Mouse (Mus musculus) hematopoietic stem cell, adult 5-6 weeks (primary cell): Measurements from ENCODE around the gene Commd1. TPM values are rescaled to one million over a fixed set of nuclear protein-coding genes. Genes with fewer than 3 reads are reported as not detected.

Experiments
- ATAC-seq, 2 experiments: fragments of 125-278 bp in 1 of 2; replicated peaks in 1 of 2; 2 replicates each; pipeline ENCODE4 v1.8.0; 2016 to 2017; ENCODE audit warnings: inconsistent platforms in 2 of 2, mild to moderate bottlenecking in 2 of 2, moderate number of reproducible peaks in 2 of 2, low read depth in 1 of 2, moderate TSS enrichment in 1 of 2; ENCODE audit not compliant: low FRiP score in 2 of 2, poor library complexity in 2 of 2, severe bottlenecking in 2 of 2, insufficient read depth in 1 of 2, low TSS enrichment in 1 of 2
- total RNA-seq: library from RNA; stranded (forward); fragments of 172-1452, 232-1000 nt; gene quantifications from 2 replicates; pipeline ENCODE4 v1.2.3, GENCODE M21; 2017

The Commd1 gene
- total RNA-seq: 66.7 and 79.5 TPM in 2 replicates

DNA sequence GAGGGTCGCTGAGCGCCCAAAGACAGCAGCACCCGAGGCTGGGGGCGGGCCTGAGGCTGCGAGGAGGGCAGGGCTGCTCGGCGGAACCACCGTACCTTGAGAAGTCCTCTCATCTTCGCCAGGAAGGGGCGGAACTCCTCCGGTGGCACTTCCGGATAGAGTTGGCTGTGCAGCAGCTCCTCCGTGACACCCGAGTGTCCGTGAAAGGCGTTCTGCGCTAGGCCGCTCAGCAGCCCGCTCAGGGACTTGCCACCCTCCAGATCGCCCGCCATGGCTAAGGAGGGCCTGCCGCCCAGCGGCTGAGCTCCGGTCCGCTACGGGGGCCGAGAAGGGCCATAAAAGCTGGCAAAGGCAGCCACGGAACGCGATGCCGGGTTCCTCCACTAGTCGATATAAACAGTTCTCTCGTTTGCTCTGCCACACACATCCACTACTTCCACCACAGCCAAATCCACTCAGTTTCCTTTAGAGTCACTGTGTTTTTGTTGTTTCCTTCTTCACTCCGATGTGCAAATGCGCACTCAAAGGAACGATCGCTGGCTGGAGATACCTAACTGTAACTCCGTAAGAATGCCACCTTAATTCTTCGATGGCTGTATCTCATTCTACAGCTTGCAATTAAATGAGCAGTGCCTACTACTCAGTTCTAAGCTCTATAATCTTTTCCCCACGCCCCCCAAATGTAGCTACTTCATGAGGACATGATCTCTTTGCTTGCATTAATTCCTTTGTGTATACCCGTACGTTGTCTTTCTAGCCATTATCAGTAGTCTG lies at the start of gene Commd1, which contains the start of gene Gm28048:
Gene Commd1 (minus strand): TSS at position 399 of the 774 bp plus-strand sequence.
Gene Gm28048 (minus strand): TSS at position 107 of the 774 bp plus-strand sequence.
- peak; percentile 85 to 94 for ATAC-seq

DNA sequence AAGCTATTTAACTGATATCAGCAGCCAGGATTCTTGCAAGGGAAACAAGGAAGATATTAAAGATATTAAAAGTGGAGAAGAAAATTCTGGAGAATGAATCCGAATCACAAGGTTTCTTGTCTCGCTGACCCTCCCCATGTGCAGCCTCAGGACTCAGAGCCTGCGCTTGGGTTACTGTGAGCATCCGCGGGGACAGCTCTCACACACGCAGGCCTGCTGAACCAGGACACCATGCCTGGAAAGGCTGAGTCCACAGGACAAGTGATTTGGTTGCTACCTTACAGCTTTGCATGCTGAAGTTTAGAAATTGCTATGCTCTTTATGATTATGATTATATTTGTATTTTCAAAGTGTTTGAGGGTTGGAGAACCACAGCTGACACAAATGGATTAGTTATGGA lies 47.2 kb upstream of the Commd1 start:
- ATAC-seq: no peak

DNA sequence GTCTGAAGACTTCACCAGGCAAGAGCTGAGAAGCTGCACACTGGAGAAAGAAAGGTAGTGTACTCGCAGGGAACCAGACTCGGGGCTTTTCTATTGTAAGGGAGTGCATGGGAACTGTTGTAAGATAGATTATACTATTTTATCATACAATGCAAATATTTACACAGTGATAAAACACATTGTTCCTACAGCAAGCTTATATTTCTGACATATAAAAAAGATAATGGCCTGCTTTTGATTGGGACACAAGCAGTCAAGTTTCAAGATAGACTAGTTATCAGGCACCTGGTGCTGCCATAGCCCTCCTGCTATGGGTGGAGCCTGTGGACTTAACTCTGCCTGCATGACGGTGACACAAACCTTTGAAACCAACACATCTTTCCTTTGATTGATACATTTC lies 46.8 kb upstream of the Commd1 start:
- ATAC-seq: no peak

DNA sequence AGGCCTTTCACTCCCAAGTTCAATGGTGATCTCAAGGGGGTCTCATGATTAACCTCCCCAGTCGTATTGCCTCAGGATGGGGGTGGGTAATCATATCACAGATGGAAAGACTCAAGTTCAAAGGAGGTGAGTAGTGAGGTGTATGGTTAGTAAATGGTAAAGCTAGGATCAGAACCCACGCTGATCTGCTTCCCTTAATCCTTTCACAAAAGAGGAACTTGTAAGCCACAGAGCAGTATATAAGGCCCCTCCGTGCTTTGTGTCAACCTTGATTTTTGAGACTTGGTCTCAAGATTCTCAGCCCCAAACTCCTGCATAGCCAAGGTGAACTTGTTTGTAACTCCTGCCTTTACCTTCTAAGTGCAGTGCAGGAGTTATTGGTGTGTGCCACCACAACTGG lies 42.0 kb upstream of the Commd1 start:
- peak; percentile 39 to 56 for ATAC-seq

DNA sequence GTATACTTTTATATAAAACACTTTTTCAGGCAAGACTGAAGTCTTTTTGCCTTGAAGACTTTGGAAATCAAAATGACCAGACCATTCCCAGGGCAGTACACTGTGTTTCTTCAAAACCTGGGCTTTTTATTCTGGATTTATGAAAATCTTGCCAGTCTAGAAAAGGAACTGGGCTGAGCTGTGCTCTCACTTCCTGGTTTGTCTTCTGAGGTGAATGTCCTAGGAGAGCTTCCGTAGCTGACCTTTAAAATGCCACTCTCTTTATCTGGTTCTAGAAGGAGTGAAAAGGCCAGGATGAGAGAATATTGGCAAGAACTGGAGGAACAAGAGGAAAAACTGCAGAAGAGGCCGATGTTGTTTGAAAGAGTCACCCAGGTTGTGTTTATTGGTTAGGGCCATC lies 41.0 kb upstream of the Commd1 start:
- no peak for ATAC-seq

DNA sequence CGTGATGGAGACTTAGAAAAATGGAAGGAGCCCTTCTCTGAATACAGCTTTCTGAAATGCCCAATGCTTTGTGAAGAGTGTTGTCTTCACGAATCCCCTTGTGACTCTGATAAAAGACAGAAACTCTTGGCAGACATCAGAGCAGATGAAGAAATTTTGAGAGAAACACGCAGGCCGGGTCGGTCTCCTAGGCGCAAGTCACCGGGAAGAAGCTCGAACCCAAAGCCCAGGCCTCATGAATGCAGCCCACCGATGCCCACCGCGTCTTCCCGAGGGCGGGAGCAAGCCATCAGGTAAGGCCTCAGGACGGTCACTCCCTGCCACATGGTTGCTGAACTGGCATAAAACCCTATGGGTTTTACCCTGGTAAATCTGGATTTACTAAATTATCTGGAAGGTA lies 38.7 kb upstream of the Commd1 start:
- ATAC-seq: no peak

DNA sequence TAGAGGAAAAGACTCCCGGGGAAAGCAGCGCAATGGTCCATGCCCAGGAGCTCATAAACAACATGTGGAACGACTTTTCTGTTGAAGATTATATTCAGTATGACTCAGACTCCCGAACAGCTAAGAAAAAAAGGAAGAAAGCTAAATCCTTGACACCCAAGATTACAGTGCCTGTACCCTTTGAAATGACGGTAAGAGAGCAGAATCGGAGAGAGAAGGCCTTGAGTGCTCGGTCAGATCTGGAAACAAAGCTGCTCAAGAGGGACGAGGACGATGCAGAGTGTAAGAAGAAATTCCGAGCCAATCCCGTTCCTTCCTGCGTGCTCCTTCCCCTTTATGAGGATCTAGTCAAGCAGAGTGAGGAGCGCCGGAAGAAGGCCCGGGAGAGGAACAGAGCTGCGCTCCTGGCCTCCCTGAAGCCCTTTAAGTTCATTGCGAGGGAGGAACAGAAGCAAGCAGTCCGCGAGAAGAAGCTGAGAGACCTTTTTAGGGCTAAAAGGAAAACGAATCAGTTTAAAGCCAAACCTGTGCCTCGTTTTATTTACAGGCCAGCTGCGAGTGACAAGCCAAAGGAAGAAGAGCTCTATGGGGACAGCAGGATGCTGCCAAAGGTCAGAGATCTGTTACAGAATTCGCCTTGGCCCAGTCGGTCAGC lies 38.1 kb upstream of the Commd1 start:
- ATAC-seq: no peak

DNA sequence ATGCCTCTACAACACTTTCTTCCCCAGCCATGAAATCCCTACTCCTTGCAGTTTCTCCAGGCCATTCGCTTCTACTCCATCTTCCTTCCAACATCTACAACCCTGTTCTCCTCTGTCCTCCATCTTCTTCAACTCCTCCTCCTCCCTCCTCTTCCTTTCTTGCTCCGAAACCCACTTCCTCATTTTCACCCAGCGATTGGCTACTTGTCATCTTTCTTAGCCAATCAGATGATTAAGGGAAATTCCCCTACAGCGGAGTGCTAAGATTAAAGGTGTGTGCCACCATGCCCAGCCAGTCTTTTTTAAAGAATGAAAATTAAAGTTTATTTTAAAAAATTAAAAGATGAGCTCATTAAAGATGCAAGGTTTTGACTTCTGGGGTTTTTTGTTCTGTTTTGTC lies 35.8 kb upstream of the Commd1 start:
- ATAC-seq: no peak

DNA sequence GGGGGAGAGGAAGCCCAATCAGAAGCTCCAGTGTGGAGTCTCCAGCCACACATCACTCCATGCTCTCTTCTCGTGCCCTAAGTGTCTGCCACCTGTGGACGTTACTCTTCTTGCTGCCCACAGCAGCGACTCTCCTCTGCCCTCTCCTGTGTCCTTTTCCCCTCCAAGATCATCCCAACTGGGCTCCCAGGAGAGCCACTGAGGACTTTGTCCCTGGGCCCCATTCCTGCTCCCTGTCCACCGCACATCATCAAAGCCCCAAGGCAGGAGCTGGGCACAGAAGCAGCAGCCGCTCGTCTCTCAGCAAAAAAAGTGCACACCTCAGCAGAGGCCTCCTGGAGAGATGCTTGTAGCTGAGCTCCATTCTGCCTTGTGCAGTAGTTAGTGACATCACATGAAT lies 32.8 kb upstream of the Commd1 start:
- no peak for ATAC-seq

DNA sequence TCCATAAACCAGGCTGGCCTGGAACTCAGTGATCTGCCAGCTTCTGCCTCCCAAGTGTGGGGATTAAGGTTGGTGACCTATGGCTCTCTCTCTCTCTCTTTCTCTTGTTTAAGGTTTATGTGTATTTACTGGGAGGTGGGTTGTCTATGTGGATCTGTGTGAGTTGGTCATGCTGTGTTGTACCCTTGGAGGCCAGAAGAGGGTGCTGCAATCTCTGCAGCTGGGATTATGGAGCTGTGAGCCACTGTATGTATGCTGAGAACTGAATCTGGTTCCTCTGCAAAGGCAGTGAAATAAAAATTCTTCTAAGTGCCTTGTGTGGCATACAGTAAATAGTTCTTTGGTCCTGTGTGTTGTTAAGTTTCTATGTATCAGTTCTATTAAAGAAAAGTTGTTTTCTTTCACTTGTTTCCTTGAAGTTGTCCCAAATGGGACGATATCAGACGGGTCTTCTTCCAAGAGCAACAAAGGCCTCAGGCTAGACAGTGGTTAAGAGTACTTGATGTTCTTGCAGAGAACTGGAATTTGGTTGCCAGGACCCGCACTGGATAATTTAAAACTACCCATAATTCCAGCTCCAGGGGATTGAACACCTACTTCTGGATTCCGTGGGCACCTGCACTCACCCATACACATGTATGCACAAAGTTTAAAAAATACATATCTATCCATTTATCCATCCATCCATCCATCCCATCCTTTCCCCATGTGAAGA lies 31.6 kb upstream of the Commd1 start:
- no peak for ATAC-seq

DNA sequence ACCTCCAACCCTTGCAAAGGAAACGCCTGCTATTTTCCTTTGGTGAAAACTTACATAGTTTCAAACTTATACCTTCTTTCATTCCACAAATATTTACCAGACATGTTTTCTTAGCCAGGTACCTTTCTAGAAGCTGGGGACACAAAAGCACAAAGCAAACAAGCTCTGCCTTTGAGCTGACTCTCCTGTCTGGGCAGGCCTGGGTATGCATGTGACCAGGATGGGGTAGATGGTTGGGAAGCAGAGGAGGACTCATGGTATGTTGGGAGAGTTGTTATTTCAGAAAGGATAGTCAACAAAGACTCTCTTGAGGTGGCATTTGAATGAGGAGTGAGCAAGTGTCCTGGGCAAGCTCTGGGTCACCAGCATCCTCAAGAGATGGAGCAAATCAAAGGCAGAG lies 30.9 kb upstream of the Commd1 start:
- ATAC-seq: no peak

DNA sequence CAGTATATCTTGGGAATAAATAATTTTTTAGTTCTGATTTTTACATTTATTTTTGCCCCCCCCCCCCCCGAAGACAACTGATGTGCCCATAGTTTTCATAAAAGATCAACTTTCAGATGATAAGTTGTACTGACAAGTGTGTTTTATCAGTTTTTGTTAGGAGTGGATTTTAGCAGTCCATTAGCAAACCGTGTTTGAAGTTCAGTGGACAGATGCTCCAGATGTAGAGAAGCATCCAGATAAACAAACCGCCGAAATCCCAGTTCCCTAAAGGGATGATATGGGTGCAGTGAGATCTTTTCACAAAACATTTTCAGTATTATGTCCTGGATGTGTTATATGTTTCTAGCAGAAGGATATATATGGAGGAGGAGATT lies 26.6 kb upstream of the Commd1 start:
- ATAC-seq: no peak

DNA sequence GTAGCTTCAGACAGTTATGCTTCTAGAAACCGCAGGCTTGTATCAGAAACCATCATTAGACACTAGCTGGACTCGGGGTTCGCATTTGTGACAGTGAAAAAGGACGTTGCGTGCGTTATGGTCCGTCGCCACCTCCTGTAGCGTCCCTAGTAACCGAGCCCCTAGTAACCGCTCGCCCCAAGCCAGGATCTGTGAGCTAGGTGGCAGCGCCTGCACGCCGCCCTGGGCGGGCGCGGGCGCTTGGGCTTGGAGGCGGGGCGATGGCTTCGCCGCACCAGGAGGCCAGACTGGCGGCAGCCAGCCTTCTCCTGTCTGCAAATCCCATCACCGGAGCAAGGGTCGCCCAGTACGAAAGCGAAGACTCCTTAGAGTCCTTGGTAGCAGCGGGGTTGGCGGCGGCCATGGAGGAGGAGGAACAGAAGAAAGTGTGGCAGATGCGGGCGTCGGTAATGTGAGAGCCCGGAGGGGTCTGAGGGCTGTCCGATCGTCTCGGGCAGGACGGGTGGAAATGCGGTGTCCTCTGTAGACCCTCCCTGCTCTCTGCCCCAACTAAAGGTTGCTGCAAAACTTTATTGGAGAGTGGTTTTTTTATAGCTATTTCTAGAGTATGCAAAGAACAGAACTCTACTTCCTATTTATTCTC lies 26.1 kb upstream of the Commd1 start:
- ATAC-seq: peak; percentile 82 to 91

DNA sequence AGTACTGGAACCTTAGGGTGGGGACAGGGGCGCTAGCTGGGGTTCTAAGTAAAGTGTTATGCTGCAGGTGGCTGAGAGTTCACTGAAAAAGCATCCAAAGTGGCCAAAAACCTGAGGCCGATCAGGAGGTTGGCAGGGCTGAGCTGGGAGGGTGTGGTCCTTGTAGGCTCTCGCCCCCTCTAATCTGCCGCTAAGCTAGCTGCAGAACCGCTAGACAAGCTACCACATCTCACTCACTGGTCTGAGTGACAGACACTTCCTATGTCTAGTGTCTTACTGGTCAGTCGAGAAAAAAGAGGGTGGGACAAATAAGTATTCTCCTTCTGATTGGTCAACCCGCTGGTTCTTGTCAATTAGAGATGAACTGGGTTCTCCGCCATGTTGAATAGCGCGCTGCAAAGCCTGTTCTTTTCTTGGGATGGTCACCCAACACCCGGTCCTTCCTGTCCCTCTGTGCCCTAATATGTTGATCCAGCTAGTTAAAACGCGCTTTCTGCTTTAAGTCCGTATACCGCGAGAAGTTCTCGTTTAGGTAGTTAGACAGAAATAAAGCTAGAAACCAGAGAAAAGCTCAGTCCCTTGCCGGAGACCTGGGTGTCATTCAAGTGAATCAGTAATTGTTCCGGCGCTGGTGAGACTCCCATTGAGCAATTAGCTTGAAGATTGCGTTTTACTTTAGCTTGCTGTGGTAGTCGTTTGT lies 25.4 kb upstream of the Commd1 start, which contains the start of gene Fam161a:
Gene Fam161a (plus strand): TSS at position 51 of the 700 bp plus-strand sequence.
- ATAC-seq: peak; percentile 94 to 95

DNA sequence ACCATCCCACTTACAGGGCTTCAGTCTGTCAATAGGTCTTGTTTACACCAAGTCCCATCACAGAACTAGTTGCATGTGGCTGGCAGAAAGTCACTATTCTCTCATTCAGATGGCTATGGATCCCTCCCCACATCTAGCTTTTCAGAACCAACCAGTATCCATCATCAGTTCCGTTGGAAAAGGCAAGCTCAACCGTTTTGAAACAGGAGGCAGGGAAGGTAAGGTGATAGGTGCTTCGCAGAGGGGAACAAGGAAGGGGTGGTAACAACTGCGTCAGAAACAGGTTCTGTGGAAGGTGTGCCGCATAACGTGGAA lies 24.9 kb upstream of the Commd1 start:
- ATAC-seq: peak in 1 of 2 experiments; percentile 15; a peak in 2 of 4 replicates

DNA sequence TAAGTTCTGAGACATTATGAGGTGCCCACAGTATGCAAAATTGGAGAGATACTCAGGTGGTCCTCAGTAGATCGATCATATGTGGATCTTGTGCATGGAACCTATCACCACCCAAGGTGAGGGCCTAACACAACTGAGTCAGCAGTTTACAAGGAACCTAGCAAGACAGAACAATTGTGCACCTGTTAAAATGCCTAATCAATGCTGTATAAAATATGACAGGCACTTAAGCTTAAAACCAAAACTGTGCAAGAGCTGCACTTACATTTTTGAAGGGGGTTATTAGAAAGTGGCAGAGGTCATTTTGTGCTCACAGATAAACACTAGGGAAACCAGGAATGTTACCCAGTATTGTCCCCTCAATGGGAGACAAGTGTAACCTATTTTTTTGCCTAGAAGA lies 23.1 kb upstream of the Commd1 start:
- no peak for ATAC-seq

DNA sequence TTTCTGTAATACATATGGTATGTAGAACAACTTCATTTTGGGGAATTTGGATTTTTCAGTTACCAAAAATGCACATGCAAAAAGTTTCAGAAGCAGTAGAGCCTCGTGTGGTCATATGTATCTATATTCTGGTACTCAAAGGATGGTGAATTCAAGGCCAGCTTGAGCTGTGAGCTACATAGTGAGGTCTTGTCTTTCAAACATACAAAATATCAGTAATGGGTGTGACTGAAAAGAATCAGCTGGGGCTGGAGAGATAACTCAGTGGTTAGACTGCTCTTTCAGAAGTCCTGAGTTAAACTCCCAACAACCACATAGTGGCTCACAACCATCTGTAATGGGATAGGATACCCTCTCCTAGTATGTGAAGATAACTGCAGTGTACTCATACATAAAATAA lies 16.1 kb upstream of the Commd1 start:
- no peak for ATAC-seq
